Mouse (Mus musculus) testis, postnatal 14 days (tissue): ENCODE data around the gene Olfr194.
"Not testable (repeated sequence)": the region's sequence is repeated elsewhere in the genome, so short reads cannot be mapped to it uniquely, and the experiment has no call there.

Source experiments
- DNase-seq: peaks from one replicate; pipeline ENCODE4 v3.0.0; 2021; ENCODE audit warnings: low spot score

The Olfr194 gene

DNA sequence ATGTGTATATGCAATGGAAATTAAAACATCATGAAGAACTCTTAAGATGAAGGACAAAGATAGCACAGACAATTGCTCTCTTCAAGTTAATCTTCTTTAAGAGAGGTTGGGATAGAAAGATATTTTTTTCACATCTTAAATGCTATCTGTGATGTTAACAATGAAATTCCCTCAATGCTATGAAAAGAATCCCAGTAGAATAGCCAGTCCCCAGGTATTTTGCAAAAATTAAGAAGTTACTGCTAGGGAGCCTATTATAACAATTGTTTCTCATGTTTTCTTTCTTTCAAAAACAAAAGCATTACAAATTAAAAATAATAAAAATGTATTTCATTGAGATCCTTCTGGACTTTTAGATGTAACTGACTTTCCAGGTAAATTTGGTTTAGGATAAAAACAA is at the start of gene Olfr194:
Olfr194 (minus strand) TSS at position 101 of the 400 bp plus-strand sequence.
- no peak for DNase-seq

DNA sequence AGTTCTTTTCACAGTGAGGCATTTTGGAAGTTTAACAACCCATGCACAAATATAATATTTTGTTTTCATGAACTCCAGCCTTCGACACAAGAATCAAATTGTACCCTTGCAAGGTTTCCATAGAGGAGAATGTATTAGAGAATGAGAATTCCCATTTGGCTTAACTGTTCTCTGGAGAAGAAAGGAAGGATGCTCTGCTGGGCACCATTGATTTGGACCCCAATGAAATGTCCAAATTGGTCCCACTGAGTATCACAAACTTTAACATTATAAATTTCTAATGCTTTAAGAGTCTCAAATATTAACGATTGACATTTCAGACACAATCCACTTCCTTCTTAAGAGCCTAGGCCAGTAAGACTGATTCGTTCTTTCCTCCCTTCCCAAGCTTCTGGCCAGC is 49.5 kb upstream of the Olfr194 start, which contains the start of gene Olfr196:
Olfr196 (minus strand) TSS at position 101 of the 400 bp plus-strand sequence.
- no peak for DNase-seq

GRCm38 (mm10) chr16:59151996-59152395 is 31.1 kb upstream of the Olfr194 start:
- DNase-seq, result no peak

DNA sequence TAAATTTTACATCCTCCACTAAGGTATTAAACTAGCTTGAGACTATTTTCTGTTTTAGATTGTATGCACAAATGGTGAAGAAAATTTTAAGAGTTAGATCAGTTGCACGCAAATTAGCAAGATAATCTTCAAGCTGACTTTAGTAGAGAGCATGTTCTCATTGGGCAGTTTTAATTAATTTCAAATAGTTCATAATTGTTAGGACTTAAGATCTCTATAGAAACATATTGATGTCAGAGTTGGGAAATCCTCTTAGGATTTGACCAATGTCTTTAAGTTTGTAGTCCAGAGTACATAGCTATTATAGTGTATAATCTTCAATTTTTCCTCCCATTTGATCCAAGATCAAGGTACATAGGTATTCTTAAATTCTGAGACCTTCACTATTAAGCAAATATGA is 25.9 kb upstream of the Olfr194 start, which contains the start of gene Olfr195:
Olfr195 (plus strand) TSS at position 301 of the 400 bp plus-strand sequence.
- DNase-seq, result no peak

GRCm38 (mm10) chr16:59141105-59141504 is 20.2 kb upstream of the Olfr194 start:
- no peak for DNase-seq

DNA sequence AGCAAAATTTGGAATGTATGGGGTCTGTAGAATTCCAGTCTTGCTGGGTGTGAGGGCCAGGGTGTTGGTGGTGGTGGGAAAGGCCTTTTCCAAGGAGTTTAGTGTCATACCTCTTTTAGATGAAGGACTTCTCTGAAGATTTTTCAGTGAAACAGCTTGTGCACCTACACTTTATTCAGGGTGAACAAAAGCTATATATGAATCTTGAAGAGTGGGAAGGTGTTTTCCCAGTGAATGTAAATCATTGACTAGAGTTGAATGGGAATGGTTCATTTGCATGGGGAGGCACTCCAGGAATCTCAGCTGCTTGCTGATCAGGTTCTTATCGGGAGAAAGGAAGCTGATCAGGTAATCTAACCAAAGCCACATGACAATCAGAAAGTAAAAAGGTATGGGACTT is 9.9 kb upstream of the Olfr194 start:
- DNase-seq, result no peak

- no peak for DNase-seq
Observed at GRCm38 (mm10) chr16:59111781-59112180, 9.1 kb downstream of the Olfr194 start, which contains the start of gene Olfr193. Olfr193 (minus strand) TSS chr16:59111881.

GRCm38 (mm10) chr16:59108522-59108921 is 12.3 kb downstream of the Olfr194 start:
- not testable (repeated sequence) for DNase-seq

- DNase-seq, result no peak
Observed at GRCm38 (mm10) chr16:59105312-59105711, 15.6 kb downstream of the Olfr194 start.

GRCm38 (mm10) chr16:59089722-59090121 is 31.1 kb downstream of the Olfr194 start, which contains the start of gene Olfr191:
Olfr191 (minus strand) TSS chr16:59089822.
- not testable (repeated sequence) for DNase-seq

DNA sequence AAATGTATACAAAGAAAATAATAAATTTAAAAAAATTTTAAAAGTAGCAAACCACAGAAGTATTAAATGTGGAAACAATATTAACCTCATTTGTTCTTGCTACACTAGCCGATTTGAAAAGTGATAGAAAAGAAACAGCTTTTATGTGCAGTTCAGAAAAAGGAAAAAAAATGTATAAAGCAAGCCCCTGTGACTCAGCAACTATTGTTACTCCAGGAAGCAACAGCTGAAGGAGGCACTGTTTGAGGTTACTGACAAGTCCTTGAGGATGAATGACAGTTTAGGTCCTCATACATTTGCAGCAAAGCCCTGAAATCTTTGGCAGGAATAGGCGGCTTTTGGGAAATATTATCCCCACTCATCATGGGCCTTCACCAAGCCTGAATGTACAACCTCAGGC is 39.8 kb downstream of the Olfr194 start:
- DNase-seq, result not testable (repeated sequence)

DNA sequence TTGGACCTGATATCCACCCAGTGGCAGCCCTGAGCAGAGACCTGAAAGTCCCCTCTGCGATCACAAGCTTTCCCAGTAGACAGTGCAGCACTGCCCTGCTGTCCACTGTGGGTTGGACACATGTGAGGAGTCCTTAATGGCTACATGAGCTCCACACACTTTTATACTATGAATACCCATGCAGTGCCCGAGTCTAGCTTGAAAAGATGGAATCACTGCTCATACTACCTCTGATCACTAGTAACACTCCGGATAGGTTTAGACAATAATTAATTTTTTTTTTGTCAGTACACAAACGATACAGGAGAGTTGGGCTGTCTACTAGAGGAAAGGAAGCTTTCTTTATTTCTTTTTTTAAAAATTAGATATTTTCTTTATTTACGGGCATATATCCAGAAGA is 43.0 kb downstream of the Olfr194 start, which contains the start of gene Olfr190:
Olfr190 (minus strand) TSS at position 101 of the 400 bp plus-strand sequence.
- DNase-seq, result no peak

DNA sequence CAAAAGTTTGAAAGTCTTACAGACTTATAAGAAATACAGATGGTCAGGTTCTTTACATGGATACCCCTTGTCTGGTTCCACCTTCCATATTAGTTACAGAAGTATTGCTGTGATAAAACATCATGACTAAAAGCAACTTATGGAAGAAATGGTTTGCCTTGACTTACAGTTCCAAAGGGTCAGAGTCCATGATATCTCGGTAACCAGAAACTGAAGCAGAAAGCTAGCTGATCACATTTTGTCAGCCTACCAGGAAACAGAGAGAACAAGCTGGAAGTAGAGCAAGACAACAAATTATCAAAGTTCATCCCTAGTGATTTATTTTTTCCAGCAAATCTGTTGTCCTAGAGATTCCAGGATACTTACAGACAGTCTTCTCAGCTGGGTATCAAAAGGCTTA is 47.3 kb downstream of the Olfr194 start:
- no peak for DNase-seq

DNA sequence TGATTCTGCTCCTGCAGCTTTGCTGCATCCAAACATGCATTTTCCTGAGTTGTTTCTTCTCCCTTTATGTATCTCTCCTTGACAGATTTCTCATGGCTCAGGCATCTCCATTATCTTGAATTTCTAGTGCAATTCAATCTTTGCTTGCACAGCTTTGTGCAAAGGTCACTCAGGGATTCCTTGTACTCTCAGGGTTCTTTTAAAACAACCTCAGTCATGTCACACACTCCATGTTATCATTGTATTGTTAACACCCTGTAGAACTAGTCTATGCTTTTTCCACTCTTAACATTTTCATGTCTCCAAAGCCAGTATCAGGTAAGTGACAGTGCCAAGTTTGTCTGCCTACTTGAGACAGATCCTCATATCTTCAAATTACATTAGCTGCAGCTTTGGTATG is 49.1 kb downstream of the Olfr194 start:
- no peak for DNase-seq
